Mouse (Mus musculus) intestine, embryonic 14.5 days (tissue): ENCODE measurements around the gene Prmt3. TPM values are rescaled to one million over a fixed set of nuclear protein-coding genes. Genes with fewer than 3 reads are reported as not detected.
A peak's percentile ranks its signal among the peaks of the same experiment; 100 is the strongest.

Source experiments
- ATAC-seq: fragments of 200-750 bp; cut with Nextera tagmentation; replicated peaks from 2 replicates; pipeline ENCODE4 v1.8.0; 2017; ENCODE audit warnings: low read depth, moderate number of reproducible peaks, moderate TSS enrichment, moderate library complexity; ENCODE audit not compliant: low FRiP score, low TSS enrichment
- DNase-seq: peaks from one replicate; pipeline ENCODE4 v3.0.0-alpha.2; 2018; ENCODE audit warnings: low spot score
- H3K27ac ChIP-seq: fragments of 300-500 bp; sonication (generic); 2 replicates; pipeline ENCODE4 v1.5.1; 2014; ENCODE audit warnings: low read depth, mild to moderate bottlenecking, control low read depth
- H3K27me3 ChIP-seq: fragments of 300-500 bp; sonication (generic); replicated peaks from 2 replicates; pipeline ENCODE4 v1.6.1; 2014; ENCODE audit warnings: low read length, control low read depth; ENCODE audit not compliant: control insufficient read depth, insufficient read depth
- H3K36me3 ChIP-seq: fragments of 300-500 bp; sonication (generic); 2 replicates; pipeline ENCODE4 v1.6.1; 2014; ENCODE audit warnings: low read length, control low read depth; ENCODE audit not compliant: control insufficient read depth, insufficient read depth
- H3K4me1 ChIP-seq: fragments of 300-500 bp; sonication (generic); replicated peaks from 2 replicates; pipeline ENCODE4 v1.6.1; 2014; ENCODE audit warnings: low read length, control low read depth, mixed read lengths; ENCODE audit not compliant: control insufficient read depth, insufficient read depth
- H3K4me2 ChIP-seq: fragments of 300-500 bp; sonication (generic); 2 replicates; pipeline ENCODE4 v1.6.1; 2014; ENCODE audit warnings: low read length
- H3K4me3 ChIP-seq: fragments of 300-500 bp; sonication (generic); 2 replicates; pipeline ENCODE4 v1.5.1; 2014; ENCODE audit warnings: low read depth, low read length, control low read depth, mixed read lengths
- H3K9ac ChIP-seq: fragments of 300-500 bp; sonication (generic); 2 replicates; pipeline ENCODE4 v1.6.1; 2014; ENCODE audit warnings: mild to moderate bottlenecking, low read length
- H3K9me3 ChIP-seq: fragments of 300-500 bp; sonication (generic); 2 replicates; pipeline ENCODE4 v1.6.1; 2016; ENCODE audit warnings: low read length, control low read depth; ENCODE audit not compliant: control insufficient read depth
- WGBS: fragments of 180-500 bp; shearing (Covaris S2); extraction: QIAGEN DNeasy Blood & Tissue Kit; methylation state at CpG from one replicate; pipeline ENCODE4 v1.1.7; 2014; 5-methylcytosine and 5-hydroxymethylcytosine counted together
- polyA plus RNA-seq: library from polyadenylated mRNA; unstranded; fragments of >200 nt; fragmentation: Nextera tagmentation; extraction: Ambion mirVana; gene quantifications from 2 replicates; pipeline ENCODE4 v1.2.1, GENCODE M21; 2014

Prmt3 gene
- polyA plus RNA-seq, 1 experiment from 2014 or later = 58.3 TPM

DNA sequence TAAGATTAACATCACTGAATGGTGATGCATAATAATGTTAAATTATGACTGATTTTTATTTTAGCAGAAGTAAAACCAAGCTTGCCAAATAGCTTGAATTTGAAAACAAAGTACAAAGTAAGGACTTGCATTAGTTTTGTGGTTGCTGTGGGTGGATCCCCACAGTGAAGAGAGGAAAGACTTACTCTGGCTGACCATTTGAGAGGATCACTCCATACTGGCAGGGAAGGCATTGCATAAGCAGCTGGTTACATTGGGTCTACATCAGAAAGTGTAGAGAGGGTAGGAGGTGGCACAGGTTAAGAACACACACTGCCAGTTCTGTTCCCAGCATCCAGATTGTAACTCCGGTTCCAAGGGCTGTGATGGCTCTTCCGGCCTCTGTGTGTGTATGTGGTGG lies 4.9 kb downstream of the Prmt3 start:
- 92% methylated on average over 2 of the region's 2 CpGs for WGBS
- no peak overlapping the region for H3K4me2 ChIP-seq
- no peak overlapping the region for H3K4me3 ChIP-seq
- H3K27ac ChIP-seq = no peak overlapping the region
- no peak overlapping the region for H3K9ac ChIP-seq
- peaks cover 67% of the 10 kb centered on the region for H3K36me3 ChIP-seq
- ATAC-seq (no peak), DNase-seq (no peak)
- H3K4me1 ChIP-seq = peaks cover 7% of the 10 kb centered on the region
- H3K9me3 ChIP-seq = no peaks in the 10 kb centered on the region
- no peaks in the 10 kb centered on the region for H3K27me3 ChIP-seq

DNA sequence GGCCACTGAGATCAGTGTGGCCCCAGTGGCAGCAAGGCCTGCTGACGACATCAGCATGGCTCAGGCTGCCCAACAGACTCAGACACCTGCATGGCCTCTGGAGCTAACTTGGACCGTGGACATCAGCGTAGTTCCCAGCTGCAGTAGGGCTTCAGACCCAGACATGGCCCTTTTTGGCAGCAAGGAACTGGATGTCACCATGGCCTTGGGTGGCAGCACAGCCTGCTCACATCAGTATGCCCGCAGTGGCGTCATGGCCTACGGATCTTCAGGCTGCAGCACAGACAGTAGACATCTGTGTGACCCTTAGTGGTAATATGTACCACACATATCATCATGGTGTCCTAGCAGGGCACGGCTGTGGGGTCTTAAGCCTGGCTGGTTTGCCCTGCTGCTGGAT lies 7.0 kb downstream of the Prmt3 start:
- Histone ChIP-seq H3K4me2 (no peak overlapping the region), H3K9me3 (no peaks in the 10 kb centered on the region), H3K9ac (no peak overlapping the region), H3K4me3 (no peak overlapping the region), H3K27ac (no peak overlapping the region), H3K27me3 (no peaks in the 10 kb centered on the region), H3K4me1 (no peaks in the 10 kb centered on the region), H3K36me3 (peaks cover 81% of the 10 kb centered on the region)
- DNase-seq = no peak
- ATAC-seq = no peak
- WGBS = 94% methylated on average over 7 of the region's 7 CpGs

DNA sequence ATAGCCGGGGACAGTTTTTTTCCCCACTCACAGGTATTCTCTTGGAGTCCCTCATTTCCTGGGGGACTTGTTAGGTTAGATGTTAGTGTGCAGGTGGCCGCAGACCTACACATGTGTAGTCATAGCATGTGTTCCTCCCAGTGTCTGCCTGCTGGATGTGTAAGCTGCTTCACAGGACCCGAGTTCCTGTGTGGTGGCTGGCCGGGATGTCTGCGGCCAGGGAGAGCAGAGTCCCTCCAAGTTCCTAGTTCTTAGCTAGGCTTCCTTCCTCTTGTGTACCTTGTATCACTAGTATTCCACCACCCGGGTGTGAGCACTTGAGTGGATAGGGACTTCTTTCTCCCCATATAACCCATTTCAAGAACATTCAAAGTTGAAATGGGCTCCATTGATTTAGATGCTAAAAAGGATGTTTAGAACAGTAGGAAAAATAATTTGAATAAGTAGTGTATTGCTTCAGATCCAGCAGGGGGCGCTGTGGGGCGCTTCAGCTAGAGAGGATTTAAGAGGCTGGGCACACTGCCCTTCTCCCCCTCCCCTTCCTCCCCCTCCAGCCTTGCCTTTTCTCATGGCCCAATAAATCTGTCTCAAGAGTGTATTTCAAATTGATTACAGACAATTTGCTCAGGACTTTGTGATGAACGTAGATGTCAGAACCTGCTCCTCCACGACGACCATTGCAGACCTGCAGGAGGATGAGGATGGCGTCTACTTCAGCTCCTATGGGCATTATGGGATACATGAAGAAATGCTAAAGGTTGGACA lies 8.7 kb downstream of the Prmt3 start:
- no peaks in the 10 kb centered on the region for H3K9me3 ChIP-seq
- H3K9ac ChIP-seq = no peak overlapping the region
- no peaks in the 10 kb centered on the region for H3K27me3 ChIP-seq
- H3K4me3 ChIP-seq = no peak overlapping the region
- H3K4me1 ChIP-seq = no peaks in the 10 kb centered on the region
- DNase-seq (peak; percentile 72), ATAC-seq (no peak)
- no peak overlapping the region for H3K27ac ChIP-seq
- H3K4me2 ChIP-seq = no peak overlapping the region
- 62% methylated on average over 12 of the region's 12 CpGs for WGBS
- peaks cover 85% of the 10 kb centered on the region for H3K36me3 ChIP-seq

DNA sequence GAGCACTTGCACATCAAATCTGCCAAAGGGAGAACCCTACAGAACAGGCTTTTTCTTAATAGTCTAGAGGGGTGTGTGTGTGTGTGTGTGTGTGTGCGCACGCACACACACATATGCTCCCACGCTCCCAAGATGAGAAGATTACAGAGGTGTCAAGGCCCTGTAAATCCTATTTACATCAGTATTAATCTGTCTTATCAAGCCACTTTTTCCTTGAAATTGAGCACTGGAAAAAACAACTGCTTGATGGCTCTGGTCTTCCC lies 9.2 kb downstream of the Prmt3 start:
- H3K27me3 ChIP-seq = no peaks in the 10 kb centered on the region
- peaks cover 82% of the 10 kb centered on the region for H3K36me3 ChIP-seq
- no peak for DNase-seq
- no peak overlapping the region for H3K4me3 ChIP-seq
- no peak overlapping the region for H3K9ac ChIP-seq
- H3K27ac ChIP-seq = no peak overlapping the region
- no peak for ATAC-seq
- H3K4me1 ChIP-seq = no peaks in the 10 kb centered on the region
- H3K4me2 ChIP-seq = no peak overlapping the region
- 96% methylated on average over 3 of the region's 3 CpGs for WGBS
- H3K9me3 ChIP-seq = no peaks in the 10 kb centered on the region

DNA sequence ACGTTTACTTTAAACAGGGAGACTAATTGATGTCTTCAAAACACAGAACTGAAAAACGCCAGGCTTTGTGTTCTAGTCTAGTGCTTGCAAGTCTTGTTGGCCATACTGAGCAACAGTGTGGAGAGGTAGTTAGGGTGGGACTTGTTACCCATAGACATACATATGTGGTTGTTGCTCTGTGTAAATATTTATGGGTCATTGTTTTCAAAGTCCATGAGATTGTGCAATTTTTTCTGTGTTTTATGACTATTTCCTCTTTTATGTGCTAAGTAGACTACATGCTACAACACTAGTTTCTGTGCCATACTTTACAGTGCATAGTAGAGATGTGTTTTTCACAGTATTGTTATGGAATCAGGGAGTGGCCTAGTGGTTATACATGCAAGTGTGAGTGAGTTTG lies 16.2 kb downstream of the Prmt3 start:
- H3K36me3 ChIP-seq = peaks cover 78% of the 10 kb centered on the region
- ATAC-seq (no peak), DNase-seq (no peak)
- H3K4me2 ChIP-seq = no peak overlapping the region
- WGBS = 59% methylated on average over 2 of the region's 2 CpGs
- no peak overlapping the region for H3K27ac ChIP-seq
- H3K27me3 ChIP-seq = no peaks in the 10 kb centered on the region
- H3K9me3 ChIP-seq = no peaks in the 10 kb centered on the region
- H3K4me3 ChIP-seq = no peak overlapping the region
- no peak overlapping the region for H3K9ac ChIP-seq
- no peaks in the 10 kb centered on the region for H3K4me1 ChIP-seq

DNA sequence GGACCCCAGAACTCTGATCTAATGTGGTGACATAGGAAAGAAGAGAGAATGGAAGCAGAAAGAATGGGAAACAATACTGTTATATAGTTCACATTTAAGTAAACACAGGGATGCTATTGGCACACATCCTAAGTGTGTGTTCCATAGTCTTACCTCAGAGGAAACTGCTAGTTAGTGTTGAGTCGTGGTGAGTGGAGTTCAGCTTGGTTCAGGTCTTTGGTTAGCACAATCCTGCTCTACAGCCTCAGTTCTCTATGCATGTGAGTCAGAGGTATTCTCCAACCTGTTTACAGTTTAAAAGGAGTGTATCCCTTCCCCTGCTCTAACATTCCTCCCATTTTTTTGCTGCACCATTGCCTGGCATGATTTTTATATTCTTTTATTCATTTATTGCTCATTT lies 19.0 kb downstream of the Prmt3 start:
- ATAC-seq (no peak), DNase-seq (no peak)
- no peak overlapping the region for H3K4me3 ChIP-seq
- no peaks in the 10 kb centered on the region for H3K4me1 ChIP-seq
- H3K9me3 ChIP-seq = no peaks in the 10 kb centered on the region
- WGBS = 70% methylated on average over 1 of the region's 1 CpGs
- H3K9ac ChIP-seq = no peak overlapping the region
- H3K36me3 ChIP-seq = peaks cover 81% of the 10 kb centered on the region
- H3K4me2 ChIP-seq = no peak overlapping the region
- no peaks in the 10 kb centered on the region for H3K27me3 ChIP-seq
- no peak overlapping the region for H3K27ac ChIP-seq

DNA sequence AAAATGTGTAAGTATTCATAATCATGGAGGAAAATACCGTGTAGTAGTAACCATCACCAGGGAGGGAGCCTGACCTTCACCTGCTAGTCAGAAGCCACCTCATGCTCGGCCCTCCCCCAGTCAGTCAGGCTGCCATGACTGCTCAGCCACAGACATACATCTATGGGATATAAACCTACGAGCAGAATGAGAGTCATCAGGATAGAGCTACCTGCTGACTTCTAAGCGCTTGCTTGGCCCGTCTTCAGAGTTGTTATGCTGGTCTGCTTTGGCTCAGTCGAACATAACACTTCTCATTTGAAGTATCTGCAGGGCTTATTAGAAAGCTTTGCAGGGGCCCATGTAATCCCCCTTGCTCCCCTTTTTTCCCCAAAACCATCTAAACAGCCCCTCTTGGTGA lies 25.4 kb downstream of the Prmt3 start:
- Histone ChIP-seq H3K4me1 (no peaks in the 10 kb centered on the region), H3K27me3 (no peaks in the 10 kb centered on the region), H3K36me3 (peaks cover 56% of the 10 kb centered on the region), H3K4me2 (no peak overlapping the region), H3K27ac (no peak overlapping the region), H3K9ac (no peak overlapping the region), H3K9me3 (no peaks in the 10 kb centered on the region), H3K4me3 (no peak overlapping the region)
- DNase-seq (no peak), ATAC-seq (no peak)
- WGBS = 88% methylated on average over 6 of the region's 6 CpGs

DNA sequence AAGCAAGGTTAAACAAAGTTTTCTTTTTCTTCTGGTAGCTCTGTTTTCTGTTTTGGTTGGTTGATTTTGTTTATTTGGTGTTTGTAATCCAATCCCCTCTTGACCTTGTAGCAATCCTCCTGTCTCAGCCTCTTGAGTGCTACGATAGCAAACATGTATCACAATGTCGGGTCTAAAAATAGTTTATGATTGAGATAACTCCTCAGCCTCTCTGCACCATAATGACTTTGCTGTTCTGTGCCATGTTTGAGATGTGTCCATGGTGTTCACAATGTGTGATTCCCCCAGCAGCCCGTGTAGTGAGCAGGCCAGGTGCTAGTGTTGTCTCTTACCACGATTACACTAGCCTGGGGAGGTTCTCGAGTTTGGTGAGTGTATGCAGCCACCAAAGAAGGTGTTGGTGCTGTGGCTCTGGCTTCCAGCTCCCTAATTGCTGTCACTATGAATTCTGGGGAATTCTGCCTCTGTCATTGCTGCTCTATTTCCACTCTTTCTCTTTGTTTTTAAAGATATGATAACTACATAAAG lies 26.6 kb downstream of the Prmt3 start:
- no peak overlapping the region for H3K4me2 ChIP-seq
- 65% methylated on average over 5 of the region's 5 CpGs for WGBS

DNA sequence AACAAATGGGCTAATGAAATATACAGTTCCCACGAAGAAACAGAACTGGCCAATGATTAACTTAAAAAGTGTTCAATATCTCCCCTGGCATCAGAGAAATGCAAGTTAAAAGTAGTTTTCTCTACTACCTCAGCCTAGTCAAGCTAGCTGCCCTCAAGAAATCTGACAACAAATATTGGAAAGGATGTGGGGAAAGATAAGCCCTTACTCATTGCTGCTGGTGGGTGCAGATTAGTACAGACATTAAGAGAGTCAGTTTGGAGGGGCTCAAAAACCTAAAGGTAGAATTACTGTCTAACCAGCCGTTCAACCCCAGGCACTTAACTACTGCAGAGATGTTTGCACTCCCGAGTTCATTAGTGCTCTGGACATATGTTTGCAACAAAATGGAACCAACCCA lies 27.5 kb downstream of the Prmt3 start:
- H3K27ac ChIP-seq = no peak overlapping the region
- H3K9me3 ChIP-seq = no peaks in the 10 kb centered on the region
- DNase-seq = no peak
- H3K4me1 ChIP-seq = no peaks in the 10 kb centered on the region
- no peak for ATAC-seq
- H3K4me3 ChIP-seq = no peak overlapping the region
- H3K36me3 ChIP-seq = peaks cover 48% of the 10 kb centered on the region
- 54% methylated on average over 3 of the region's 3 CpGs for WGBS
- H3K4me2 ChIP-seq = no peak overlapping the region
- H3K27me3 ChIP-seq = no peaks in the 10 kb centered on the region
- no peak overlapping the region for H3K9ac ChIP-seq

More for the DNA sequence above, 26.6 kb downstream of the Prmt3 start:
- Histone ChIP-seq H3K9me3 (no peaks in the 10 kb centered on the region), H3K4me1 (no peaks in the 10 kb centered on the region), H3K36me3 (peaks cover 54% of the 10 kb centered on the region), H3K4me3 (no peak overlapping the region), H3K27me3 (no peaks in the 10 kb centered on the region), H3K27ac (no peak overlapping the region), H3K9ac (no peak overlapping the region)
- DNase-seq = no peak
- ATAC-seq = no peak
